Mouse (Mus musculus): ENCODE measurements at regions not wholly inside any gene's neighbourhood (a gene's known extent, or its start where the extent isn't known, plus 50 kb on each side); places are given as distances from the start of the nearest gene placed in this dataset.

- TF ChIP-seq POLR2A (IDR thresholded peaks at IDR 0.05; ENCODE audit: borderline replicate concordance, control insufficient read depth, low read depth, low read length): no peak
- TF ChIP-seq CTCF (IDR thresholded peaks at IDR 0.05; ENCODE audit: control insufficient read depth, insufficient read depth, low read length): no peak
These were observed 215.4 kb upstream of the Spred2 start for GRCm38 (mm10) chr11:19708821-19709220.
